10 mouse cellular contexts compared by ENCODE assay signal in genomic region chr4:136638230-136638750, GRCm38 (mm10). TPM values are rescaled to one million over a fixed set of nuclear protein-coding genes. Genes with fewer than 3 reads are reported as not detected.
A peak's percentile ranks its signal among the peaks of the same experiment; 100 is the strongest.
DNase-seq lines count a peak whose midpoint lies in the region; ATAC-seq and TF ChIP-seq lines count a peak whose summit lies in the region.
"Had no signal": no experiment of that assay in that cellular context is flagged by ENCODE, and none has a peak within 500 bp of the region (broad histone marks: within the 10 kb centered on the region; RNA-seq: fewer than 3 reads in every experiment).

No protein-coding gene starts in this region.

- no peak overlapping the region for H3K4me3 ChIP-seq in liver, embryonic 11.5 days (ENCODE audit: low read depth, low read length)
- no peak overlapping the region for H3K4me3 ChIP-seq in liver, postnatal 0 days (ENCODE audit: low read depth, low read length)
- peak overlapping the region; percentile 52 for H3K4me3 ChIP-seq in forebrain, embryonic 12.5 days (replicated peaks)
- peak overlapping the region; percentile 53; the same call in 1 of the 2 replicates for H3K4me3 ChIP-seq in limb, embryonic 14.5 days (replicated peaks; ENCODE audit: low read length)
- H3K4me3 ChIP-seq in stomach, embryonic 16.5 days (replicated peaks; ENCODE audit: low read length): no peak overlapping the region

- no peaks in the 10 kb centered on the region for H3K9me3 ChIP-seq in liver, embryonic 11.5 days (ENCODE audit: control insufficient read depth, low read length)
- H3K9me3 ChIP-seq in liver, postnatal 0 days (ENCODE audit: low read length): no peaks in the 10 kb centered on the region
- H3K9me3 ChIP-seq in forebrain, embryonic 12.5 days: 0 out of 2 replicates have a peak, but pooled peaks cover 3% of the 10 kb centered on the region
- 0 out of 2 replicates have a peak, but pooled peaks cover 3% of the 10 kb centered on the region for H3K9me3 ChIP-seq in limb, embryonic 14.5 days (ENCODE audit: control insufficient read depth, low read length)
- H3K9me3 ChIP-seq in stomach, embryonic 16.5 days (replicated peaks; ENCODE audit: control insufficient read depth, low read length): no peaks in the 10 kb centered on the region

- DNase-seq in liver, embryonic 11.5 days (ENCODE audit: low spot score): no peak
- no peak for DNase-seq in liver, postnatal 0 days
- no peak for DNase-seq in limb, embryonic 14.5 days (ENCODE audit: low spot score)
- DNase-seq in ovary, postnatal 14 days (ENCODE audit: low spot score): no peak
- DNase-seq in liver: no peak

- TF ChIP-seq CTCF in liver, postnatal 0 days (IDR thresholded peaks at IDR 0.05; ENCODE audit: low read depth): no peak

- no peak overlapping the region for H3K27ac ChIP-seq in liver, embryonic 11.5 days (ENCODE audit: low read depth, low read length)
- no peak overlapping the region for H3K27ac ChIP-seq in liver, postnatal 0 days (ENCODE audit: low read depth)
- H3K27ac ChIP-seq in forebrain, embryonic 12.5 days: no peak overlapping the region
- H3K27ac ChIP-seq in limb, embryonic 14.5 days (replicated peaks; ENCODE audit: low read depth, low read length): no peak overlapping the region
- H3K27ac ChIP-seq in stomach, embryonic 16.5 days (ENCODE audit: low read length): no peak overlapping the region

- no peak overlapping the region for H3K9ac ChIP-seq in liver, embryonic 11.5 days (ENCODE audit: low read depth, low read length)
- no peak overlapping the region for H3K9ac ChIP-seq in liver, postnatal 0 days (replicated peaks)
- H3K9ac ChIP-seq in forebrain, embryonic 12.5 days: 0 out of 2 replicates have a peak overlapping the region, but pooled peaks have one; percentile 17
- H3K9ac ChIP-seq in limb, embryonic 14.5 days (ENCODE audit: low read depth, low read length, severe bottlenecking): peak overlapping the region; percentile 58; the same call in 1 of the 2 replicates
- no peak overlapping the region for H3K9ac ChIP-seq in stomach, embryonic 16.5 days (ENCODE audit: low read length)

- no peak for ATAC-seq in liver, embryonic 11.5 days (replicated peaks; ENCODE audit: low FRiP score)
- ATAC-seq in liver, postnatal 0 days: no peak
- ATAC-seq in forebrain, embryonic 12.5 days (ENCODE audit: low FRiP score): peak; percentile 42
- no peak for ATAC-seq in limb, embryonic 14.5 days (ENCODE audit: low FRiP score, low read depth)
- 0 out of 2 replicates have a peak, but pooled peaks have one; percentile 4 for ATAC-seq in stomach, embryonic 16.5 days (ENCODE audit: insufficient read depth, low FRiP score)
- ATAC-seq: lung, postnatal 0 days had no signal

- no peaks in the 10 kb centered on the region for H3K36me3 ChIP-seq in liver, embryonic 11.5 days (ENCODE audit: control insufficient read depth, insufficient read depth, low read length)
- no peaks in the 10 kb centered on the region for H3K36me3 ChIP-seq in liver, postnatal 0 days (replicated peaks; ENCODE audit: insufficient read depth, low read length)
- no peaks in the 10 kb centered on the region for H3K36me3 ChIP-seq in forebrain, embryonic 12.5 days (replicated peaks)
- no peaks in the 10 kb centered on the region for H3K36me3 ChIP-seq in limb, embryonic 14.5 days (ENCODE audit: control insufficient read depth, insufficient read depth, low read length)
- H3K36me3 ChIP-seq in stomach, embryonic 16.5 days (ENCODE audit: control insufficient read depth, insufficient read depth, low read length): no peaks in the 10 kb centered on the region
- H3K36me3 ChIP-seq: G1E had no signal

- WGBS in liver, embryonic 11.5 days: 39% methylated on average over 7 of the region's 7 CpGs
- WGBS in liver, postnatal 0 days (ENCODE audit: insufficient replicate concordance): 58% methylated on average over 7 of the region's 7 CpGs
- 24% methylated on average over 7 of the region's 7 CpGs for WGBS in forebrain, embryonic 12.5 days
- 41% methylated on average over 7 of the region's 7 CpGs for WGBS in limb, embryonic 14.5 days
- WGBS in stomach, embryonic 16.5 days: 51% methylated on average over 7 of the region's 7 CpGs

- peak overlapping the region; percentile 11; the same call in 1 of the 2 replicates for H3K4me2 ChIP-seq in liver, embryonic 11.5 days
- H3K4me2 ChIP-seq in liver, postnatal 0 days (ENCODE audit: low read depth, low read length): no peak overlapping the region
- peak overlapping the region; percentile 78 for H3K4me2 ChIP-seq in forebrain, embryonic 12.5 days
- peak overlapping the region; percentile 91 for H3K4me2 ChIP-seq in limb, embryonic 14.5 days (replicated peaks; ENCODE audit: low read depth, low read length, severe bottlenecking)
- H3K4me2 ChIP-seq in stomach, embryonic 16.5 days (ENCODE audit: low read depth, low read length): peak overlapping the region; percentile 95

- TF ChIP-seq EP300 in liver, postnatal 0 days (IDR thresholded peaks at IDR 0.05; ENCODE audit: low read depth): no peak

- peaks cover 8% of the 10 kb centered on the region for H3K4me1 ChIP-seq in liver, embryonic 11.5 days (replicated peaks; ENCODE audit: control insufficient read depth, insufficient read depth, low read length)
- H3K4me1 ChIP-seq in liver, postnatal 0 days (ENCODE audit: insufficient read depth): peaks cover 7% of the 10 kb centered on the region
- peaks cover 26% of the 10 kb centered on the region for H3K4me1 ChIP-seq in forebrain, embryonic 12.5 days
- H3K4me1 ChIP-seq in limb, embryonic 14.5 days (ENCODE audit: control insufficient read depth, insufficient read depth, low read length): peaks cover 4% of the 10 kb centered on the region; the same call in 1 of the 2 replicates
- H3K4me1 ChIP-seq in stomach, embryonic 16.5 days (ENCODE audit: control insufficient read depth, insufficient read depth, low read length): peaks cover 11% of the 10 kb centered on the region; the same call in 1 of the 2 replicates

- no peak for TF ChIP-seq POLR2A in limb, embryonic 14.5 days (IDR thresholded peaks at IDR 0.05; ENCODE audit: borderline replicate concordance, extremely low read depth, insufficient read depth, insufficient read length)

- peaks cover 31% of the 10 kb centered on the region for H3K27me3 ChIP-seq in liver, embryonic 11.5 days (replicated peaks; ENCODE audit: control insufficient read depth, insufficient read depth, low read length)
- H3K27me3 ChIP-seq in liver, postnatal 0 days (ENCODE audit: insufficient read depth, low read length): peaks cover 23% of the 10 kb centered on the region
- H3K27me3 ChIP-seq in forebrain, embryonic 12.5 days: peaks cover 38% of the 10 kb centered on the region
- peaks cover 29% of the 10 kb centered on the region for H3K27me3 ChIP-seq in limb, embryonic 14.5 days (ENCODE audit: control insufficient read depth, insufficient read depth, low read length)
- peaks cover 15% of the 10 kb centered on the region for H3K27me3 ChIP-seq in stomach, embryonic 16.5 days (ENCODE audit: control insufficient read depth, insufficient read depth, low read length)

RNA-seq across cellular contexts. Expression of gene Lactbl1, which starts 15.9 kb away (rescaled TPM):
- not detected in 2 replicates for polyA plus RNA-seq in liver, embryonic 11.5 days (2014; fragmentation: Nextera tagmentation; extraction: Ambion mirVana)
- polyA plus RNA-seq in liver, postnatal 0 days (2015; fragmentation: Nextera tagmentation; extraction: Ambion mirVana): not detected in 2 replicates
- polyA plus RNA-seq in forebrain, embryonic 12.5 days (2016; fragmentation: Nextera tagmentation; extraction: Ambion mirVana): 0.08 TPM in 1 of 2 replicates, not detected in the other
- 0.09 and 0.12 TPM in 2 replicates for polyA plus RNA-seq in limb, embryonic 14.5 days (2012; rRNA removed)
- polyA plus RNA-seq in limb, embryonic 14.5 days (2014; fragmentation: Nextera tagmentation; extraction: Ambion mirVana): 0.07 TPM in 1 of 2 replicates, not detected in the other
- polyA plus RNA-seq in stomach, embryonic 16.5 days (2015; fragmentation: Nextera tagmentation; extraction: Ambion mirVana): not detected in 2 replicates
- polyA plus RNA-seq: large intestine, adult 2 months; lung, postnatal 0 days had no signal

RNA-seq across cellular contexts. Expression of gene Tex46, which starts 28.1 kb away (rescaled TPM):
- not detected in 2 replicates for polyA plus RNA-seq in liver, embryonic 11.5 days (2014; fragmentation: Nextera tagmentation; extraction: Ambion mirVana)
- not detected in 2 replicates for polyA plus RNA-seq in liver, postnatal 0 days (2015; fragmentation: Nextera tagmentation; extraction: Ambion mirVana)
- polyA plus RNA-seq in forebrain, embryonic 12.5 days (2016; fragmentation: Nextera tagmentation; extraction: Ambion mirVana): not detected in 2 replicates
- not detected in 2 replicates for polyA plus RNA-seq in limb, embryonic 14.5 days (2012; rRNA removed)
- not detected in 2 replicates for polyA plus RNA-seq in limb, embryonic 14.5 days (2014; fragmentation: Nextera tagmentation; extraction: Ambion mirVana)
- polyA plus RNA-seq in stomach, embryonic 16.5 days (2015; fragmentation: Nextera tagmentation; extraction: Ambion mirVana): not detected in 2 replicates
- polyA plus RNA-seq: G1E; large intestine, adult 2 months; lung, postnatal 0 days had no signal

RNA-seq across cellular contexts. Expression of gene Kdm1a, which starts 35.8 kb away (rescaled TPM):
- polyA plus RNA-seq in liver, embryonic 11.5 days (2014; fragmentation: Nextera tagmentation; extraction: Ambion mirVana): 35.4 and 37.5 TPM in 2 replicates
- 6.3 and 6.8 TPM in 2 replicates for polyA plus RNA-seq in liver, postnatal 0 days (2015; fragmentation: Nextera tagmentation; extraction: Ambion mirVana)
- 105 and 111 TPM in 2 replicates for polyA plus RNA-seq in forebrain, embryonic 12.5 days (2016; fragmentation: Nextera tagmentation; extraction: Ambion mirVana)
- polyA plus RNA-seq in limb, embryonic 14.5 days (2012; rRNA removed): 89.9 and 97.9 TPM in 2 replicates
- polyA plus RNA-seq in limb, embryonic 14.5 days (2014; fragmentation: Nextera tagmentation; extraction: Ambion mirVana): 51.9 and 62.8 TPM in 2 replicates
- polyA plus RNA-seq in stomach, embryonic 16.5 days (2015; fragmentation: Nextera tagmentation; extraction: Ambion mirVana): 17.1 and 18.9 TPM in 2 replicates

Comparison
In these comparisons a context has a peak if more than half of its experiments do, and no peak if none do; other contexts are left out.
1. ATAC-seq: peak in forebrain, embryonic 12.5 days (single experiment) and stomach, embryonic 16.5 days (single experiment); none in liver, embryonic 11.5 days (single experiment), liver, postnatal 0 days (single experiment) and limb, embryonic 14.5 days (single experiment).
2. H3K4me3 ChIP-seq: peak in forebrain, embryonic 12.5 days (single experiment) and limb, embryonic 14.5 days (single experiment); none in liver, embryonic 11.5 days (single experiment), liver, postnatal 0 days (single experiment) and stomach, embryonic 16.5 days (single experiment).
3. H3K9ac ChIP-seq: peak in forebrain, embryonic 12.5 days (single experiment) and limb, embryonic 14.5 days (single experiment); none in liver, embryonic 11.5 days (single experiment), liver, postnatal 0 days (single experiment) and stomach, embryonic 16.5 days (single experiment).